Mouse (Mus musculus): Measurements from ENCODE around the gene Gm48551. TPM values are rescaled to one million over a fixed set of nuclear protein-coding genes. Genes with fewer than 3 reads are reported as not detected.

Gm48551 gene
- polyA plus RNA-seq, 1 experiment from 2014 or later: 4.1 TPM

DNA sequence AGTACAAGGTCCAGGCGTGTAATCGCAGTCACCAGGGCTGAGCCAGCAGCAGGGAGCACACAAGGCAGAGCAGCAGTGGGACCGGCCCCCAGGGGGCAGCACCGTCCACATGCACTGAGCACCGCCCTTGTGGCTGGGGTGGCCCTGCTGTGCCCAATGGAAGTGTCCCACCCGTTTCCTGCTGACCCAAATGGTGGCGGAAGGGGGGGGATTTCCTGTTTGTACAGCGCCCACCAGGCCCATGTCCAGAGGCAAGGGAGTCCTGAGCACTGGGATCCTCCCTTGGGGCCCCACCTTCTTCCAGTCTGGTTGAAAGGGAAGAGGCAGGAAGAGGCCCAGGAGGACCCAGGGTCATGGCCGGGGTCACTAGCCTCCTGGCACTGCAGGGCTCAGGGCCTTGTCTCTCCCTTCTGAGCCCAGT is 24.6 kb downstream of the Gm48551 start:
- no peak overlapping the region for H3K4me3 ChIP-seq
- H3K4me1 ChIP-seq: peaks cover 87% of the 10 kb centered on the region
- H3K4me2 ChIP-seq: no peak overlapping the region
- H3K36me3 ChIP-seq: peaks cover 70% of the 10 kb centered on the region
- H3K9me3 ChIP-seq: no peaks in the 10 kb centered on the region
- ATAC-seq (ENCODE audit: insufficient number of reproducible peaks, insufficient read depth, low FRiP score, low TSS enrichment, low read depth): no peak
- H3K27me3 ChIP-seq: peaks cover 21% of the 10 kb centered on the region
- WGBS: 19% methylated on average over 9 of the region's 9 CpGs
- H3K9ac ChIP-seq: no peak overlapping the region
- H3K27ac ChIP-seq: peak overlapping the region; percentile 23; the same call in 1 of the 2 replicates

DNA sequence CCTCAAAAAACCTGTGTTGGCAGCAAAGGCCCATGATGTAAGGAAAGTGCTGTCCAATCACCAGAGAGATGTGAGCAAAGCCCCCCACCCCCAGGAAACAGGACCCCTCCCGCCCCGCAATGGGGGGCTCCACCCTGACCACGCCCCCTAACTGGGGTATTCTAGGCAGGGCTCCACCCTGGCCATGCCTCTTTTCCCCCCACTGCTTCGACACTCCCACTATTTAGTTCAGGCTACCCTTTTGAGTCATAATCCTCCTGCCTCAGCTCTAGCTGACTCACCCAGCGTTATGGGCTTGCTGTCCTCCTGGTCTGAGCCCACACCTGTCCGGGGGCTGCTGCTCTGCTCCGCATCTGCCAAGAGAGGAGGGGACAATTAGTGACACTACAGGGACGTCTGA is 25.1 kb downstream of the Gm48551 start:
- no peak overlapping the region for H3K4me2 ChIP-seq
- H3K36me3 ChIP-seq: peaks cover 66% of the 10 kb centered on the region
- ATAC-seq (ENCODE audit: insufficient number of reproducible peaks, insufficient read depth, low FRiP score, low TSS enrichment, low read depth): no peak
- peaks cover 87% of the 10 kb centered on the region for H3K4me1 ChIP-seq
- peak overlapping the region; percentile 23; the same call in 1 of the 2 replicates for H3K27ac ChIP-seq
- H3K4me3 ChIP-seq: no peak overlapping the region
- H3K9me3 ChIP-seq: no peaks in the 10 kb centered on the region
- H3K9ac ChIP-seq: no peak overlapping the region
- WGBS: 11% methylated on average over 8 of the region's 8 CpGs
- H3K27me3 ChIP-seq: peaks cover 21% of the 10 kb centered on the region

DNA sequence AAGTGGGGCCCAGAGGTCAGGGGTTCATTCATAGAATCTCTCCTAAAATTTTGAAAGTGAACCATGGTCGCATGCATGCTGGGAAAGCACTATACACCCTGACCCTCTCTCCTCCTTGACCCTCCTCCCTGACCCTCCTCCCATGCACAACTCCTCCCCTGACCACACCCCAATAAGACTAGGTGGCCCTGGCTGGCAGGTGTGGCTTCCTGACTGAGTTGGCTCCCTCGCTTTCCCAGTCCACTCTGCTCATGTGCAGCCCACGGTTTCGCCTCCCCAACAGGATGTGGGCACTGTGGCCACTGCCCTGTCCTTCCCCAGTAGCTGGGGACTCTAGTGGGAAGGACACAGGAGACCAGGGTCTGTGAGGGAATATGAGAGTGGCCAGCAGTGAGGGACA is 26.1 kb downstream of the Gm48551 start:
- WGBS: 65% methylated on average over 4 of the region's 4 CpGs
- no peak for ATAC-seq (ENCODE audit: insufficient number of reproducible peaks, insufficient read depth, low FRiP score, low TSS enrichment, low read depth)
- Histone ChIP-seq H3K27ac (0 out of 2 replicates have a peak overlapping the region, but pooled peaks have one; percentile 66), H3K27me3 (peaks cover 21% of the 10 kb centered on the region), H3K36me3 (peaks cover 60% of the 10 kb centered on the region), H3K4me2 (no peak overlapping the region), H3K4me1 (peaks cover 93% of the 10 kb centered on the region), H3K9ac (no peak overlapping the region), H3K9me3 (no peaks in the 10 kb centered on the region), H3K4me3 (no peak overlapping the region)

DNA sequence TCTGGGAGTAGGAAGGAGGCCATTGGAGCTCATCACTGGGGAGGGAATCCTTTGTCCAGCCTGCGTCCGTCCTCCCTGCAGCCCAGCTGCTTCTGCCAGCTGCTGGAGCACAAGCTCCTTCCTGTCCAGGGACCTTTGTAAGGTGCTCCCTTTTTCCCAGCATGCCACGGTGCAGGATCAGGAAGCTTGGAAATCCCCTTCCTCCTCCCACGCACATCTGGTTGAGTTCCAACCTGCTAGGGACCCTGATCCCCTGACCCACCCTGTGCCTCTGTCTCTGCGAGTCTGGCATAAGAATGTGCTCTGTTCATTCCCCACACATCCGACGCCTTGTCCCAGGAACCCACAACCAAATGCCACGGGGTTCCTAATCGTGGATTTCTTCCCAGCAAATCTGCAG is 26.7 kb downstream of the Gm48551 start:
- Histone ChIP-seq H3K9me3 (no peaks in the 10 kb centered on the region), H3K27me3 (peaks cover 21% of the 10 kb centered on the region), H3K4me2 (no peak overlapping the region), H3K4me1 (peaks cover 98% of the 10 kb centered on the region), H3K27ac (peak overlapping the region; percentile 66), H3K9ac (no peak overlapping the region), H3K4me3 (no peak overlapping the region), H3K36me3 (peaks cover 59% of the 10 kb centered on the region)
- no peak for ATAC-seq (ENCODE audit: insufficient number of reproducible peaks, insufficient read depth, low FRiP score, low TSS enrichment, low read depth)
- whole genome bisulfite sequencing: 75% methylated on average over 9 of the region's 9 CpGs

DNA sequence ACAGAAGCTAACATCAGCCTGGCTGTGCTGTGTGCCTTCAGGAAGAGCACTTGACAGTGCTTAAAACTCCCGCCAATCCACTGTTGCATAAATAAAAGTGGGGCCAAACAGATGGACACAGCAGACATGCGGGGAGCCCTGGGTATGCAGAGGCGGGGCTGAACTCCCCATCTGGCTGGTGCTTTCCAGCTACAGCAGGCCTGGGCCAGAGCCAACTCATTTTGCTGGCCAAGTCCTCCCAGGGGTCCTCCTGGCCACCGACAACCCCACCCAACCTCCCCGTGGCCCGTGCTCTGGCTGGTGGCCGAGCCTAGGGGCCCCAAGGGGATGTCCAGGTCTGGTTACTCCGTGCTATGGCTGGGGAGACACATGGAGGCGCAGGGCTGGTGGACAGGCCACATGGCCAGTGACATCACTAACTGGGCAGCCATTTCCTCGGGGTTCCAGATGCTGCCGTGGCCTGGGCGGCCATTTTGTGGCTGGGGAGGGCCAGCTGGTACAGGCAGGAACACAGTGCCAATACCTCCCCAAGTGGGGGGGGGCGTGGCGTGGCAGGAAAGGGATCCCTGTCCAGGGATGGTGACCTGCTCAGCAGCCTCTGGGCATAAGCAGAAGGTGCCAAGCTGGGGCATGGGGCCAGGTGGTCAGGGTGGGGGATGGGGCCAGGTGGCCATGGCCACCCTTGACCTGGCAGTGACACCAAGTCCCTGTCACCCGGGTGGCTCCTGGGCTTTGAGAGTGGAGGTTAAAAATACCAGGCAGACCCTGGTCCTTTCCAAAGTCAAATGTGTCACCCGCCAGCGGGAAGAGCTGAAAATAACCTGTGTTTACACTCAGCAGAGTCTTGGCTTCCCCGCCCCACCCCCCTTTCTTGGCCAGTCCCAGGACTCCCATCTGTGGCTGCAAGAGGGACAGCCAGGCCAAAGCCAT is 27.5 kb downstream of the Gm48551 start:
- H3K36me3 ChIP-seq: peaks cover 52% of the 10 kb centered on the region
- no peak overlapping the region; the same call in 1 of the 2 replicates for H3K4me2 ChIP-seq
- peaks cover 18% of the 10 kb centered on the region for H3K27me3 ChIP-seq
- WGBS: 72% methylated on average over 18 of the region's 18 CpGs
- H3K27ac ChIP-seq: peak overlapping the region; percentile 66
- H3K4me1 ChIP-seq: peaks cover 98% of the 10 kb centered on the region
- peak overlapping the region; percentile 41; the same call in 1 of the 2 replicates for H3K9ac ChIP-seq
- no peak overlapping the region for H3K4me3 ChIP-seq
- ATAC-seq (ENCODE audit: insufficient number of reproducible peaks, insufficient read depth, low FRiP score, low TSS enrichment, low read depth): no peak
- H3K9me3 ChIP-seq: no peaks in the 10 kb centered on the region

DNA sequence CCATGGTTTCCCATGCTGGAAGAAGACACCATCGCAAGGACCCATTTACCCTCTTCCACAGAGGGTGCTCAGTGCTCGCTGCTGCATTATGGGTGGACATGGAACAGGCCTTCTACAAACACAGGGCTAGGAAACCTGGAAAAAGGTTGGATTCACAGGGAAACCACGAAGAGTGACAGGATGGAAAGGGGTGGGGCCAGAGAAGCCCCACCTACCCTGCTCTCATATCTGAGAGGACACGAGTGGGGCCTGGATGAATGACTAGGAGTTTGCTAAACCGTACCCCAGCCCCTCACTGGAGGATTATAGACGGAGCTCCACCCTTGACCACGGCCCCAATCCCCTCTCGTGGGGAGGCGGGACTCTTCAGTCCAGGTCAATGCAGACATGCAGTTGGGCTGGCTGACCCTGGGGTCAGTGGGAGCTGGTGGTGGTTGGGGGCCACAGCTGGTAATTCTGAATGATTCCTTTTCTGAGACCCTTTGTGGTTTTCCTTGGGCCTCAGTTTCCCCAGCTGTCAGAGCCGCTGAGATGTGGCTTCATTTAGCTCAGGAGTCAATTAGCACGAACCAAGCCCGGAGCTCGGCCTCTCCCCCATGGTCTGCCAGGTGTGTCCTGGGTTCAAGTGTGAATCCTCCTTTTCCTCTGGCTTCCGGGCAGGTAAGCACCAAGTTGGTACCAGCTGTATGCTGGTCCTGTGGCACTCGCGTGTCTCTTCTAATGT is 28.5 kb downstream of the Gm48551 start:
- Histone ChIP-seq H3K9me3 (no peaks in the 10 kb centered on the region), H3K27me3 (peaks cover 11% of the 10 kb centered on the region), H3K27ac (peak overlapping the region; percentile 66), H3K4me2 (no peak overlapping the region), H3K36me3 (peaks cover 44% of the 10 kb centered on the region), H3K4me1 (peaks cover 98% of the 10 kb centered on the region), H3K4me3 (no peak overlapping the region), H3K9ac (0 out of 2 replicates have a peak overlapping the region, but pooled peaks have one; percentile 17)
- no peak for ATAC-seq (ENCODE audit: insufficient number of reproducible peaks, insufficient read depth, low FRiP score, low TSS enrichment, low read depth)
- WGBS: 72% methylated on average over 16 of the region's 16 CpGs

DNA sequence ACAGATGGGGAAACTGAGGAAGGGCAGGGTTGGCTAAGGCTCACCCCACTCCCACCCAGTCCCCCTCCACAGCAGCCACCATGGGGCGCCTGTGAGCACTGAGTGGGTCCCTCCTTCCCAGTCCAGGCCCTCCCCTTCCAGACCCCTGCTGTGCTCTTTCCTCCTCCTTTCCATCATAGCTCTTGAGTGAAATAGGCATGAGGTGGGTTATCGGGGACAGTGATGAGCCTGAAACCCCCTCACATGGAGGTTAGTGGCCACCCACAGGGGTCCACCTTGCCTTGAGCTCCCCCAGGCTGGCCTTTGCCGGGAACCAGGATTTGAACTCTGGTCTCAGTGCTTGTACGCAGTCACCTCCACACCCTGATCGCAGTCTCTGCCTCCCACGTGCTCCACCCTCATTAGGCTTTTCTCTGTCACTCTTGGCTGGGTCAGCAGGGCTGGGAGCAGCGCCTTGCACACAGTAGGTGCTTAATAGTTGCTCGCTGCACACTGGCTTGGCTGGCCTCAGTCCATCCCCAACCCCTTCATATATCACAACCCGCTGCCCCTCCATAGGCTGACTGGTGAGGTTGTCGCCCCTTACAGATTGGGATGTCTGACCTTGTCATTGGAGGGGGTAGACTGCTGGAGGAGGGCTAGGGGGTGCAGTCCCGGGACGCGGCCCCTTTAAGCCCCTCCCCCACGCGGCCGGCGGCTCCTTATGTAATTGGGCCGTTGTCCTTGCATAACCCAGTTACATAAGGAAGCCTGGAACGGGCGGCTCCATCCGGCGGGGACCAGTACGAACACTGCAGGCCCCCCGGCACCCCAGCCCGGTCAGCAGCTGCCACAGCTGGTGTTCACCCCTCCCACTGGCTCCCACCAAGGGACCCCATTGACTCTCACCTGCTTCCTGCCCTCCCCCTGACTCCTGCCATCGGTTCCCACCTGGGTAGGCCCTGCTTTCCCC is 29.3 kb downstream of the Gm48551 start:
- Histone ChIP-seq H3K4me1 (peaks cover 98% of the 10 kb centered on the region), H3K9ac (peak overlapping the region; percentile 44; the same call in 1 of the 2 replicates), H3K4me3 (peak overlapping the region; percentile 14; the same call in 1 of the 2 replicates), H3K4me2 (peak overlapping the region; percentile 40), H3K36me3 (peaks cover 36% of the 10 kb centered on the region), H3K27ac (peak overlapping the region; percentile 48; the same call in 1 of the 2 replicates), H3K27me3 (peaks cover 2% of the 10 kb centered on the region; the same call in 1 of the 2 replicates), H3K9me3 (no peaks in the 10 kb centered on the region)
- ATAC-seq (ENCODE audit: insufficient number of reproducible peaks, insufficient read depth, low FRiP score, low TSS enrichment, low read depth): no peak
- whole genome bisulfite sequencing: 26% methylated on average over 26 of the region's 26 CpGs

DNA sequence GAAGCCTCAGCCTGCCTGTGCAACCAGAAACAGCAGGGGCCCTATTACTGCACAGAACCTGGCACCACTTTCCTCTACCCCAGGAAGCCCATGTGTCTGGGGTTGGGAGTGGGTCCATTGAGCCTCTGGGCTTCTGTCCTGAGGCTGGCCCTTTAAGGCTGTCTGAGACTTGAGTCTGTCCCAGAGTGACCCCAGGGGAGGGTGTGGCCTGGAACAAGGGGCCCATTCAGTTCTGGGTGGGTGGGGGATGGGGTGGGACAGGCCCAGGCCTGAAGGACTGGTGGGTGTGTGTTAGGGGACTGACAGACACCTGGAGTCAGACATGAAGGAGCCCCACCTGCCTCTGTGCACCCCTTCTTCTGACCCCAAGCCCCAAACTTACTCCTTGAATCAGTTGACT is 30.4 kb downstream of the Gm48551 start:
- Histone ChIP-seq H3K4me3 (no peak overlapping the region), H3K9me3 (no peaks in the 10 kb centered on the region), H3K27me3 (no peaks in the 10 kb centered on the region), H3K27ac (peak overlapping the region; percentile 55; the same call in 1 of the 2 replicates), H3K4me1 (peaks cover 94% of the 10 kb centered on the region), H3K4me2 (peak overlapping the region; percentile 40; the same call in 1 of the 2 replicates), H3K36me3 (peaks cover 43% of the 10 kb centered on the region), H3K9ac (0 out of 2 replicates have a peak overlapping the region, but pooled peaks have one; percentile 21)
- ATAC-seq (ENCODE audit: insufficient number of reproducible peaks, insufficient read depth, low FRiP score, low TSS enrichment, low read depth): no peak

DNA sequence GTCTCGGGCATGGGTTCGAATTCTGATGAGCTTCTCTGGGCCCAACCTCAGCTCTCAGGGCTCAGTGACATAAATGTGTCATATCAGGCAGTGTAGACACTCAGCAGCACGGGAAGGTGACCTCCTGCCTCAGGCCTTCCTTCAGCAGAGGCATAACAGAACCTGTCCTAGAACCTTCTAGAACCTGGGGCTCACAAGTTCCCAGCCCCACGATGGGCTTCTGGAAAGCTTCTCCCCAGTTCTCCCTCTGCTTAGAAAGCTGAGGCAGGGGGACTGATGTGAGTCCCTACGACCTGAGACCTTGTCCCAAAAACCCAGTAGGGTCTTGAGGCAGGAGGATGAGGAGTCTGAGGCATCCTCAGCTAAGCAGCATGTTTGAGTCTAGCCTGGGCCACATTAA is 30.9 kb downstream of the Gm48551 start:
- peaks cover 48% of the 10 kb centered on the region for H3K36me3 ChIP-seq
- H3K27ac ChIP-seq: peak overlapping the region; percentile 94; the same call in 1 of the 2 replicates
- peaks cover 90% of the 10 kb centered on the region for H3K4me1 ChIP-seq
- 84% methylated on average over 5 of the region's 5 CpGs for WGBS
- no peak overlapping the region for H3K4me3 ChIP-seq
- H3K9me3 ChIP-seq: no peaks in the 10 kb centered on the region
- H3K9ac ChIP-seq: 0 out of 2 replicates have a peak overlapping the region, but pooled peaks have one; percentile 21
- no peak for ATAC-seq (ENCODE audit: insufficient number of reproducible peaks, insufficient read depth, low FRiP score, low TSS enrichment, low read depth)
- H3K4me2 ChIP-seq: no peak overlapping the region
- H3K27me3 ChIP-seq: no peaks in the 10 kb centered on the region

DNA sequence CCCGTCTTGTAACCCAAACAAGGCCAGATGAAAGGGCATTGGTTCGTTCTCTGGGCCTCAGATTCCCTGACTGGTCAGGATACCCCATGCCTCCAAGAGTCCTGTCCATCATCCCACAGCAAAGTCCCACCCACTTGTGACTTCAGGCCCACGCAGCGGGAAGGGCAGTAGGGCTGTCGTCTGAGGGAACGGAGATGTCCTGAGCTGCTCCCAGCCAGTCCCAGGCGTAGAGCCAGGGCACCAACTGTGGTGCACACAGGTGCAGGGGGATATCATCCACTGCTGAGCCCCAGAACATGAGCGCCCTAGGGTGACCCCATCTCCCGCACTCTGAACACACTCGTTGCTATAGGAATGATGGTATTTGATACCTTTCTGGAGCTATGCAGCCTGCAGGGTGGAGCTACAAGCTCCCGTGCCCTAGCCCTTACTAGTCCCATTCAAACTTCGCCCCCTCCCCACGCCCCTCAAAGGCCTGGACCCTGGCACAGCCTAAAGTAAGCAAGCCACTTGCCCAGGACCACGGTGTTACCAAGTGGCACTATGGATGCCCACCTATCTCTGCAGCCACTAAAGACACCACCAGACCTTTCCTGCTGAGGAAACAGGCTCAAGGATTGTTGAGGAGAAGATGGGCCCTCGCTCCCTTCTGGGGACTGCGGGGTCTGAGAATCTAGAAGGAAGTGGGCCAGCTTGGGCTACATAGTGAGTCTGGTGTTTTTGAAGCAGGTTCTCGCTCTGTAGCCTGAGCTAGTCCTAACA is 31.5 kb downstream of the Gm48551 start:
- H3K27me3 ChIP-seq: no peaks in the 10 kb centered on the region
- peak overlapping the region; percentile 21; the same call in 1 of the 2 replicates for H3K9ac ChIP-seq
- peaks cover 50% of the 10 kb centered on the region for H3K36me3 ChIP-seq
- peaks cover 86% of the 10 kb centered on the region for H3K4me1 ChIP-seq
- WGBS: 54% methylated on average over 17 of the region's 17 CpGs
- no peak overlapping the region for H3K4me3 ChIP-seq
- no peak for ATAC-seq (ENCODE audit: insufficient number of reproducible peaks, insufficient read depth, low FRiP score, low TSS enrichment, low read depth)
- H3K27ac ChIP-seq: peak overlapping the region; percentile 94
- 0 out of 2 replicates have a peak overlapping the region, but pooled peaks have one; percentile 9 for H3K4me2 ChIP-seq
- H3K9me3 ChIP-seq: no peaks in the 10 kb centered on the region
